Mouse (Mus musculus) cerebellum, postnatal 14 days (tissue): Measurements from ENCODE around the gene Nf1.

ENCODE experiments used
- DNase-seq, 2 experiments: peaks; one replicate each; pipeline ENCODE4 v3.0.0; 2021; ENCODE audit warnings: mixed read lengths in 2 of 2

The Nf1 gene

DNA sequence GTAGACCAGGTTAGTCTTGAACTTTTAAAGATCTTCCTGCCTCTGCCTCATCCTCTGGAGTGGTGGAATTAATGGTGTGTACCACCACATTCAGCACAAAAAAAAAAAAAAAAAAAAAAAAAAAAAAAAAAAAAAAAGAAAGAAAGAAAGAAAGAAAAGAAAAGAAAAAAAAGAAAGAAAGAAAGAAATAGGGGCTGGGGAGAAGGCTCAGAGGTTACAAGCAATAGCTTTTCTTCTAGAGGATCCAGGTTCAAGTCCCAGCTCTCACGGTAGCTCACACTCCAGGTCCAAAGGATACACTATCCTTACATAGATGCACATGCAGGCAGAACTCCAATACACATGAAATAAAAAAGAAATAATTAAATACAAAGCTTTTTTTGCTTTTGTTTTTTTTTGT lies 9.9 kb upstream of the Nf1 start:
- DNase-seq = no peak

DNA sequence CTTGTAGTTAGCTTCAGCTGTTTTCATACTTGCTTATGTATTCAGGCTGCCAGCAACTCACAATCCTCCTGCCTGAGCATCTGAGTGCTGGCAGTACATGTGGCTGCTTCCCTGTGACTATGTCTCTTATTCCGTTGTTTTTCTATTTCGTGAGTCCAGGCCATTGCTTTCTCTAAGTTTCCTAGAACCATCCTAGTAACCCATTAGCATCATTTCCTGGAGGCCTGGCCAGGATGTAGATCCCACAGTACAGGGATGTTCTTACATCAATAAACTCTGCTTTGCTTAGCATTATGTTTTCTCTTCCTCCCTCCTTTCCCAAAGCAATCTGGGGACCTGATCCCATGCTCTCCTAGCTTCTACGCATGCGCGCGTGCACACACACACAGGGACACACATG lies 4.4 kb upstream of the Nf1 start:
- no peak for DNase-seq

- DNase-seq = peak; percentile 17 to 45
Measured at GRCm38 (mm10) chr11:79336722-79337267, 2.7 kb upstream of the Nf1 start.

- DNase-seq = peak in 1 of 2 experiments; percentile 21
Measured at GRCm38 (mm10) chr11:79338621-79339020, 872 bp upstream of the Nf1 start.

GRCm38 (mm10) chr11:79339808-79340781 lies 602 bp downstream of the Nf1 start:
- peak; percentile 55 to 69 for DNase-seq

DNA sequence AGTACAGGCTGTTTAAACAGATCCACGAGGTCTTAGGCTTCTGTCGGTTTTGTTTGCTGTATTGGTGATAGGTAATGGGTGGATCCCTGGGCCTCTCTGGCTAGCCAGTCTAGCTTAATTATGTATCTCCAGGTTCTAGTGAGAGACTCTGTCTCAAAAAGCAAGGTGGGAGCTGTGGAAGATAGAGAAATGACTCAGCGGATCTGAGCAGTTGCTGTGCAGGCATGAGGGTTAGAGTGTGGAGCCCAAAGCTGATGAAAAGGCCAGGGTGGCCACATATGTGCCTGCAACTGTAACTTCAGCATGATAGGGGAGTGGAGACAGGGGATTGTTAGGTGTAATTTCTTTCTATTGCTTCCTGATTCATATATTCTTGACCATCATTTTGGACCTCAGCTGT lies 17.5 kb downstream of the Nf1 start:
- no peak for DNase-seq

DNA sequence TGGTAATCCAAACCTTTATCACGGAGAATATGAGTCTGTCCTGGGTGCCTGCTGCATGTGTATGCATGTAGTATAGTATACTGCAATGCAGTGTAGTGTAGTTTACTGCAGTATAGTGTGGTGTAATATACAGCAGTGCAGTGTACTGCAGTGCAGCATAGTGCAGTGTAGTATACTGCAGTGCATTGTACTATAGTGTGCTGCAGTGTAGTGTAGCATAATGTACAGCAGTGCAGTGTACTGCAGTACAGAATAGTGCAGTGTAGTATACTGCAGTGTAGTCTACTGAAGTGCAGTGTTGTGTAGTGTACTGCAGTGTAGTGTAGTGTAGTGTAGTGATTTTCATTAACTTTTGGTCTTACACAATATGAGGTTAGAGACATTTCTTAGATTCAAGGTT lies 17.9 kb downstream of the Nf1 start:
- DNase-seq = no peak

DNA sequence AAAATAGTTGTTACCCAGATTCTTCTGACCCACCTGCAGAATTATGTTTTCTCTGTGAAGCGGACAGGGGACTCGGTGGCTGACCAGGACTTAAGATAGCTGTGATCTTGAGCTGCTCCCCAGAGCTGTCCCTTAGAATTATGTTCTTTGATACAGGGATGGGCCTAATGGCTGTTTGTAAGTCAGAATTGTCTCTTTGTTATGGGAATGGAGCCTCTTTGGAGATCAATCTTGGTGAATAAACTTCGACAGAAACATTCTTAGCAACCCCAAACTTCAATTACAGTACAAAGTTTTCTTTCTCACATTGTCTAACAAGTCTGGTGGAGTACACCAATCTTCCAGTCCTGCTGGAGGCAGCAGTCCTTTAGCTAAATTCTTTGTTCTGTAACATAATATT lies 25.5 kb downstream of the Nf1 start:
- DNase-seq = no peak

DNA sequence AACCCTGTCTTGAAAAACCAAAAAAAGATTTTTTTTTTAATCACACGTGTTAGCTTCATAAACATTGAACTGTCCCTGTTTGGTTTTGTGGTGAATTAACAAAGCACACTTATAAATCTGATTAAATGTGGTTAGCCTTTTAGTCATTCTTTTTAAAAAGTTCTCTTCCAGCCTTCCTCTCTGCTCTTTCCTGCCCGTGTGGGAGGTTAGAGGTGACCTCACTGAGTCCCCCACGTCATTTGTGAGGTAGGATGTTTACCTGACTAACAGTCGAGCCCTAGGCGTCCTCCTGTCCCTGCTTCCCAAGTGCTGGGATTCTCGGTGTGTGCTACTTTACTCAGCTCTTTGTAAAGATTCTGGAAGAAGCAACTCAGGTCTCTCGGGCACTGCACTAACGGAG lies 26.8 kb downstream of the Nf1 start:
- DNase-seq = no peak

DNA sequence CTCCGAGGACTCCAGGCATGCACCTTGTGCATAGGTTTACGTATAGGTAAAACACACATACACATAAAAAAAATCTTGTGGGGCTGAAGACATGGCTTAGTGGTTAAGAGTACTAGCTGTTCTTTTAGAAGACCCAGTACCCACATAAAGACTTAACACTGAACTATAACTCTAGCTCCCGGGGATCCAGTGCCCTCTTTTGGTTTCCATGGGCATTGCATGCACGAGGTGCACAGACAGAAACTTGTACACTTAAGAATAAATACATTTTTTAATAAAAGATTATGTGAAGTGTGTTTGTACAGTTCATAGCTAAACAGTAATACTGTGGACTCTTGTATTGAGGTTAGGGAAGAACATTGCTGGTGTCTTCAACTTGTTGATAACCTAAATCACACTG lies 33.5 kb downstream of the Nf1 start:
- no peak for DNase-seq

GRCm38 (mm10) chr11:79398336-79398735 lies 58.8 kb downstream of the Nf1 start:
- DNase-seq = peak; percentile 93 to 97

- DNase-seq = no peak
Measured at GRCm38 (mm10) chr11:79403625-79404319, 64.3 kb downstream of the Nf1 start.

DNA sequence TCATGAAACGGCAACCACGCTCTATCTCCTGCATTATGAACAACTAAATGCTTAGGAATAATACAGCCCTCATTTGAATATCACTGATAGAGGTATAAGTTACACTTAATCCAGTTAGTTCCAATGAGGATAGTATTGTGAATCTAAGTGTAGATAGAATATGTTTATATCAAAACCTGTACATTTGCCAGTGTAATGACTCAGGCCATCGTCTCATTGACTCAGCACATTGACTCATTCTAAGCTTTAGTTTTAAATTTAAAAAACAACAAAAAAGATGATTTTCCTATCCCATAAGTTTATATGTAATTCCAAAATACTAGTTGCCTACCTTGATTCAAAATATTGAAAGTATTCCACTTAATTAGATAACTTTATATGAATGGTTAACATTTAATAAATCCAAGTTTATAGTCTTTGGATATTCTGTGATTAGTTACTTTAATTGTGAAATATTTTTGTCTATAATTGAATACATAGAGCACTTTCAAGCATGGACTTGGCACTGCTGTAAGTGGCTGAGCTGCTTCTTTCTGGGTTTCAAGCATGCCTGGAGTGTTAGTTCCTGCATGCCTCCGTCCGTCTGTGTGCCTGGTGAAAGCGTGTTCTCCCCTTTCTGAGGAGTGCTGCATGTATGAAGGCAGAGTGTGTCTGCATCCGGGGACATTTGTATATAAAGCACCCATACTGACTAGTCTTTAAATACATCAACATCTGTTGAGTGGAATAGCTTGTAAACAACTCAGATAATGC lies 74.4 kb downstream of the Nf1 start:
- no peak for DNase-seq

DNA sequence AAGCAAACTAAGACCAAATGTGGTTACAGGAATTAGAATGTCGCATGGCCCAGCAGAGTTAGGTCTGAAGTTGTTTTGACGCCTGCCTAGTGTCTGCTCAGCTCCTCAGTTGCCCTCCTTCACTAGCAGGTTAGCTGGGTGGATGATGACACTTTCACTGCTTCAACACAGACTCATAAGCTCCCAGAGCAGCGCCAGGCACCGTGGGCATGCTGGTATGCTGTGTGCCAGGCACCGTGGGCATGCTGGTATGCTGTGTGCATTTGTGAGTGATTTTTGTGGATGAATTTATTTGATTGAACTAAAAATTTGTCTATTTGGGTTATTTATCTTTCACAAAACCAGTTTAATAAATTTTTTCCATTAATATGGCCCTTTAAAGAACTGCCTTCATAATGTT lies 83.0 kb downstream of the Nf1 start:
- peak in 1 of 2 experiments; percentile 19 for DNase-seq

GRCm38 (mm10) chr11:79426571-79426970 lies 87.1 kb downstream of the Nf1 start:
- DNase-seq = no peak

DNA sequence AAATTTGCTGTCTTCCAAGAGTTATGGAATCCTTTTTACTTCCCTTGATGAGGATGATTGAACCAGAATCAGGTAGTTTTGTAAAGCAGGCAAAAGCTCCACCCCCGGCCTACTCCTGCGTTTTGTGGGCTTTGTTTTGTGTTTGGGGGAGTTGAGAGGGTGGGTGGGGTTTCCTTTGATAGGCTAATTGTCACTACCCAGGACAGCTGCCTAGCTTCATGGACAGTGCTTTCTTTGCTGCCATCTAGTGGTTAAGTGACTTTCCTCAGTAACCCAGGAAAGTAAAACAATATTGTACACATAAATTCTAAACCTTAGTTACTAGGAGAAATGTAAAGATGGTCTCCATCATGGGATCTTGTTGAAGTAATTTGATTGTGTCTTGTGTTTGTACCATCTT lies 88.1 kb downstream of the Nf1 start:
- peak; percentile 31 to 40 for DNase-seq

- DNase-seq = no peak
Measured at GRCm38 (mm10) chr11:79435252-79435651, 95.8 kb downstream of the Nf1 start.

- DNase-seq = no peak
Measured at GRCm38 (mm10) chr11:79448361-79448760, 108.9 kb downstream of the Nf1 start.

GRCm38 (mm10) chr11:79452966-79453365 lies 113.5 kb downstream of the Nf1 start:
- DNase-seq = no peak

- DNase-seq = no peak
Measured at GRCm38 (mm10) chr11:79457928-79458327, 118.4 kb downstream of the Nf1 start.

DNA sequence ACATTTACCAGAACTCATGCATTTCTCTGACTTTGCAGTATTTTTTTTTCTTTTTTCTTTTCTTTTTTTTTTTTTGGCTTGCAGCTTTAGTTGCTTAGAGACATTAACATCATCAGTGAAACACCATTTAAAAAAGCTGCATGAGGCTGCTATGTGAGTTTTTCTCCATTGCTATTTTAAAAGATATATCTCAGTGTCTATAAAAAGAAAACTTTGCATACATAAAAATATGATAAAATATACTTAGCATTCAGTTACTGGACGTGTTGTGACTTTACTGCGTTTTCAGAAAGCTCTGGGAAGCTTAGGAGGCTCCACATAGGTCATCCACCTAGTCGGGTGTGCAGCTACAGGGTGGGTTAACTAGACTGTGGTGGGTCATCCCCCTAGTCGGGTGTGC lies 120.4 kb downstream of the Nf1 start:
- DNase-seq = no peak

- DNase-seq = no peak
Measured at GRCm38 (mm10) chr11:79460756-79461450, 121.4 kb downstream of the Nf1 start.
